Mouse (Mus musculus) adrenal gland, postnatal 25 days (tissue): ENCODE data around the gene Piezo1. TPM values are rescaled to one million over a fixed set of nuclear protein-coding genes. Genes with fewer than 3 reads are reported as not detected.

Experiments
- microRNA-seq, 2 experiments: library from miRNA; unstranded; fragments of <30 nt; microRNA quantifications; one replicate each; pipeline ENCODE4 v1.2.0; 2021
- total RNA-seq: library from RNA; stranded (reverse); gene quantifications from 2 replicates; pipeline ENCODE4 v1.2.3, GENCODE M21; 2021

Gene Piezo1
- total RNA-seq, 1 experiment from 2014 or later, result 20.1 TPM

Small RNA genes lying within 50 kb of the gene (microRNA-seq; reads per million reads assigned to microRNA genes)
- 0 reads per million in 2 experiments for gene Gm24366

Other genes starting within 250 kb of the Piezo1 start
- gene Trhr2, start 190.6 kb downstream of the Piezo1 start, total RNA-seq, result not detected in 2 replicates
- gene Zc3h18, start 174.7 kb downstream of the Piezo1 start, total RNA-seq, result 49.8 and 52.2 TPM in 2 replicates
- gene Il17c, start 129.3 kb downstream of the Piezo1 start, total RNA-seq, result not detected in 2 replicates
- 25.4 and 27.0 TPM in 2 replicates for gene Cyba, start 118.4 kb downstream of the Piezo1 start, total RNA-seq
- gene Mvd, start 107.9 kb downstream of the Piezo1 start, total RNA-seq, result 53.6 and 78.3 TPM in 2 replicates
- not detected in 2 replicates for gene Snai3, start 90.6 kb downstream of the Piezo1 start, total RNA-seq
- 65.3 and 66.5 TPM in 2 replicates for gene Rnf166, start 75.3 kb downstream of the Piezo1 start, total RNA-seq
- 20.6 and 24.7 TPM in 2 replicates for gene Ctu2, start 75.2 kb downstream of the Piezo1 start, total RNA-seq
- gene Cdt1, start 16.7 kb upstream of the Piezo1 start, total RNA-seq, result 12.5 and 17.7 TPM in 2 replicates
- 50.6 and 66.4 TPM in 2 replicates for gene Aprt, start 25.6 kb upstream of the Piezo1 start, total RNA-seq
- 6.2 and 7.3 TPM in 2 replicates for gene Galns, start 60.1 kb upstream of the Piezo1 start, total RNA-seq
- 57.9 and 63.3 TPM in 2 replicates for gene Trappc2l, start 60.3 kb upstream of the Piezo1 start, total RNA-seq
- gene Pabpn1l, start 71.4 kb upstream of the Piezo1 start, total RNA-seq, result not detected in 2 replicates
- 12.2 and 14.1 TPM in 2 replicates for gene Cbfa2t3, start 147.8 kb upstream of the Piezo1 start, total RNA-seq
- gene Acsf3, start 224.2 kb upstream of the Piezo1 start, total RNA-seq, result 36.6 and 40.9 TPM in 2 replicates